Mouse (Mus musculus) B cell, adult 62 days (primary cell): Measurements from ENCODE around the gene Nxt2. TPM values are rescaled to one million over a fixed set of nuclear protein-coding genes. Genes with fewer than 3 reads are reported as not detected.

ENCODE experiments used
- total RNA-seq: library from RNA; stranded (reverse); gene quantifications from 4 replicates; pipeline ENCODE4 v1.2.4, GENCODE M21; 2023

Gene Nxt2
- total RNA-seq = 5.5 to 10.7 TPM (median 7.6 TPM) in 4 replicates

DNA sequence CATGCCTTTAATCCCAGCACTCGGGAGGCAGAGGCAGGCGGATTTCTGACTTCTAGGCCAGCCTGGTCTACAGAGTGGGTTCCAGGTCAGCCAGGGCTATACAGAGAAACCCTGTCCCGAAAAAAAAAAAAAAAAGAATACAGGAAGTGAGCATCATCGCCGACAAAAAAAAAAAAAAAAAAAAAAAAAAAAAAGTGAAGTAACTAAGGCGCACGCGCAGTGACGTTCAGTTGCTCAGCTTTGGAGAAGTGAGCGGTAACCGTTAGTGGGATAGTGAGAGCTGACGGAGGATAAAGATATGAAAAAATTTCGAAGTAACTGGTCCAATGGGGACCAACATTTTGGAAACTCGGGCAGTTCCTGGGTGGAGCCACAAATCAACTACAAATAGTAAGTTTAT is at the start of gene Nxt2:
Gene Nxt2, plus strand, starts transcription at position 229 of the 400 bp plus-strand sequence.

DNA sequence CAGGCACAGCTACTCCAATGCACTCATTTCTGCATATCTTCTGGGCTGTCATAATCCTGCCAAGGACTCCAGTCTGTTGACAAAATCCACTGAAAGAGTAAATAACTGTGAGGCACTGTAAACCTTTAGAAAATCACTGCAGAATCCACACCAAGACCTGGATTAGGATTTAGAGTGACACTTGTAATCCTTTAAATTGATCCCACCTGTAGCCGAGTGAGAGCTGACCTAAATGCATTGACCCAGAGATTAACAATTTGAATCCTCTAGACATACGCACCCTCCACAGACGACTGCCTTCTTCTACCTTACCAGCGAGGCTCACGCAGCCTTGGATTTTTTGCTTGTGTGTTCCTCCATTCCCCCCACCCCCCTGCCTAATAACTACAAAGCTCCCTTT is 29.7 kb upstream of the Nxt2 start, which contains the start of gene Gucy2f:
Gene Gucy2f, minus strand, starts transcription at position 101 of the 400 bp plus-strand sequence.

Other genes with a start within 250 kb of the Nxt2 start
- gene Gucy2f, start 29.8 kb upstream of the Nxt2 start, total RNA-seq = not detected in 4 replicates
- 0.52 TPM in 1 of 4 replicates, not detected in the others for gene Kcne1l, start 79.5 kb downstream of the Nxt2 start, total RNA-seq
- gene Acsl4, start 163.8 kb downstream of the Nxt2 start, total RNA-seq = 15.8 to 19.1 TPM (median 17.7 TPM) in 4 replicates